ENCODE assay signal across 34 mouse cellular contexts in the genomic region with DNA sequence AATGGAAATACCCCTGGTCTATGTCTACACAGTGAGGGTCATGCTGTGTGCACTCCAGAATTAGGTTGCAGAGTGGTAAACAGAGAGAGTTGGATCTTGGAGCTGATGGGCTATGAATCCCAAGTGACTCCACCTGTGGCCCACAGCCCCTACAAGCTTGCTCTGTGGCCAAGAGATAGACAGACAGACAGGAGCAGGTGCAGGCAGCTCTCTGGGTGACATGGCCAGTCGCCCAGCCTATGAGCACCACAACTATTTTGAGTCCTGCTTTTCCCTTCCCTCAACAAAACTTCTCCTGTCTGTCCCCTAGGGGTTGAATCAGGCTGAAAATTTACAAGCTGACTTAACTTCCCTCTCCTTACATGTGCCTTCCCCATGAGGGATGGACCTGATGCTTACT. TPM values are rescaled to one million over a fixed set of nuclear protein-coding genes. Genes with fewer than 3 reads are reported as not detected.
DNase-seq lines count a peak whose midpoint lies in the region.
"Had no signal": no experiment of that assay in that cellular context is flagged by ENCODE, and none has a peak within 500 bp of the region (broad histone marks: within the 10 kb centered on the region; RNA-seq: fewer than 3 reads in every experiment).

No protein-coding gene starts in this region.

- no peaks in the 10 kb centered on the region for H3K27me3 ChIP-seq in limb, embryonic 10.5 days (ENCODE audit: low read depth, poor library complexity, severe bottlenecking)
- H3K27me3 ChIP-seq: embryonic facial prominence, embryonic 15.5 days; intestine, embryonic 15.5 days had no signal

- H3K4me3 ChIP-seq in limb, embryonic 10.5 days = no peak overlapping the region
- H3K4me3 ChIP-seq: embryonic facial prominence, embryonic 15.5 days; heart, adult 2 months; hindbrain, embryonic 12.5 days; intestine, embryonic 15.5 days had no signal

- no peaks in the 10 kb centered on the region for H3K36me3 ChIP-seq in limb, embryonic 10.5 days
- H3K36me3 ChIP-seq: embryonic facial prominence, embryonic 15.5 days; hindbrain, embryonic 12.5 days; intestine, embryonic 15.5 days had no signal

- no peak overlapping the region for H3K27ac ChIP-seq in limb, embryonic 10.5 days
- H3K27ac ChIP-seq: embryonic facial prominence, embryonic 15.5 days; heart, adult 2 months; hindbrain, embryonic 12.5 days; intestine, embryonic 15.5 days had no signal

- H3K4me1 ChIP-seq in limb, embryonic 10.5 days = no peaks in the 10 kb centered on the region
- H3K4me1 ChIP-seq: embryonic facial prominence, embryonic 15.5 days; hindbrain, embryonic 12.5 days; intestine, embryonic 15.5 days had no signal

- DNase-seq in gastrocnemius, adult 18-20 months (ENCODE audit: low spot score) = peak; percentile 87
- DNase-seq in gastrocnemius, postnatal 4 days (ENCODE audit: low spot score in 2 of 2) = no peak
- DNase-seq in gastrocnemius, postnatal 10 days = peak; percentile 61
- DNase-seq in gastrocnemius, postnatal 36 days = peak; percentile 47 to 50
- DNase-seq in spleen, postnatal 4 days (ENCODE audit: low spot score in 2 of 2) = no peak
- no peak for DNase-seq in limb, embryonic 10.5 days (ENCODE audit: low spot score)
- no peak for DNase-seq in layer of hippocampus, postnatal 14 days (ENCODE audit: low spot score in 2 of 2)
- DNase-seq: adrenal gland, adult 2 months; adrenal gland, postnatal 14 days; B cell, adult 2 months; cerebellum, adult 11 months; cerebellum, adult 2 months; cerebellum, postnatal 10 days; cerebellum, postnatal 36 days; embryo, embryonic 11 days; forebrain, postnatal 0 days; heart, adult 2 months; kidney, adult 11 months had no signal

- WGBS in limb, embryonic 10.5 days = 61% methylated on average over 1 of the region's 1 CpGs

- no peaks in the 10 kb centered on the region for H3K9me3 ChIP-seq in limb, embryonic 10.5 days (replicated peaks)
- H3K9me3 ChIP-seq: embryonic facial prominence, embryonic 15.5 days; hindbrain, embryonic 12.5 days; intestine, embryonic 15.5 days had no signal

- intact Hi-C loops in gastrocnemius, postnatal 36 days (cut with DNase I) = no loop called here

RNA-seq across cellular contexts. Expression of a gene that starts 14.1 kb away (rescaled TPM):
- total RNA-seq in gastrocnemius, adult 18-20 months (2021) = 1,000 to 10,000 TPM in 1 of 2 experiments, 100 to 1,000 TPM in 1; 824 to 1,030 TPM
- total RNA-seq in gastrocnemius, postnatal 4 days (2021) = 100 to 1,000 TPM; 330 to 336 TPM
- total RNA-seq in gastrocnemius, postnatal 10 days (2021) = 100 to 1,000 TPM; 558 to 576 TPM
- total RNA-seq in gastrocnemius, postnatal 36 days (2021) = 100 to 1,000 TPM; 697 to 835 TPM
- 0.06 TPM in 1 of 2 replicates, not detected in the other for polyA plus RNA-seq in limb, embryonic 10.5 days (2016; fragmentation: Nextera tagmentation; extraction: Ambion mirVana)
- total RNA-seq in layer of hippocampus, postnatal 14 days (2021) = 1 to 10 TPM in 1 of 2 experiments, under 1 TPM in 1; 0.97 to 2.1 TPM
- total RNA-seq: granulocyte monocyte progenitor cell, adult 5-6 weeks; MEL had no signal

RNA-seq across cellular contexts. Expression of a gene that starts 16.0 kb away (rescaled TPM):
- total RNA-seq in gastrocnemius, adult 18-20 months (2021) = not detected
- total RNA-seq in gastrocnemius, postnatal 4 days (2021) = not detected
- not detected for total RNA-seq in gastrocnemius, postnatal 10 days (2021)
- not detected for total RNA-seq in gastrocnemius, postnatal 36 days (2021)
- not detected in 2 replicates for polyA plus RNA-seq in limb, embryonic 10.5 days (2016; fragmentation: Nextera tagmentation; extraction: Ambion mirVana)
- not detected for total RNA-seq in layer of hippocampus, postnatal 14 days (2021)
- total RNA-seq: adrenal gland, adult 2 months; adrenal gland, postnatal 14 days; adrenal gland, postnatal 4 days; forebrain, postnatal 0 days; granulocyte monocyte progenitor cell, adult 5-6 weeks; heart, adult 2 months; heart, postnatal 25 days; hematopoietic stem cell, adult 5-6 weeks; MEL had no signal
- polyA plus RNA-seq: adrenal gland, adult 2 months; CD4-positive, CD25-positive, alpha-beta regulatory T cell, adult 4 months; cerebellum, adult 2 months; embryonic facial prominence, embryonic 11.5 days; forebrain, embryonic 11.5 days; forebrain, embryonic 14.5 days; heart, adult 2 months; heart, embryonic 11.5 days; heart, embryonic 14.5 days; heart, postnatal 0 days; hindbrain, embryonic 12.5 days; hindbrain, embryonic 16.5 days; intestine, embryonic 15.5 days had no signal

RNA-seq across cellular contexts. Expression of a gene that starts 58.7 kb away (rescaled TPM):
- 1 to 10 TPM; 5.9 to 7.0 TPM for total RNA-seq in gastrocnemius, adult 18-20 months (2021)
- total RNA-seq in gastrocnemius, postnatal 4 days (2021) = 10 to 100 TPM; 43.6 to 63.7 TPM
- 10 to 100 TPM; 27.2 to 29.0 TPM for total RNA-seq in gastrocnemius, postnatal 10 days (2021)
- total RNA-seq in gastrocnemius, postnatal 36 days (2021) = 1 to 10 TPM; 5.4 to 7.8 TPM
- 147 and 162 TPM in 2 replicates for polyA plus RNA-seq in limb, embryonic 10.5 days (2016; fragmentation: Nextera tagmentation; extraction: Ambion mirVana)
- 10 to 100 TPM; 81.2 to 81.7 TPM for total RNA-seq in layer of hippocampus, postnatal 14 days (2021)

Comparison
In these comparisons a context has a peak if more than half of its experiments do, and no peak if none do; other contexts are left out.
1. DNase-seq: peak in gastrocnemius, adult 18-20 months (single experiment), gastrocnemius, postnatal 10 days (single experiment) and gastrocnemius, postnatal 36 days (2 of 2); none in gastrocnemius, postnatal 4 days (0 of 2), spleen, postnatal 4 days (0 of 2), limb, embryonic 10.5 days (single experiment) and layer of hippocampus, postnatal 14 days (0 of 2).
2. RNA of a gene that starts 14.1 kb away (total RNA-seq): 824 to 1,030 TPM in gastrocnemius, adult 18-20 months, 697 to 835 TPM in gastrocnemius, postnatal 36 days, 558 to 576 TPM in gastrocnemius, postnatal 10 days and 330 to 336 TPM in gastrocnemius, postnatal 4 days; 0.97 to 2.1 TPM in layer of hippocampus, postnatal 14 days; every median in the first group is over 100 times any median in the second.